Mouse (Mus musculus) forebrain, embryonic 16.5 days (tissue): ENCODE data around the gene Cym. TPM values are rescaled to one million over a fixed set of nuclear protein-coding genes. Genes with fewer than 3 reads are reported as not detected.

Experiments used
- polyA plus RNA-seq: library from polyadenylated mRNA; unstranded; fragments of >200 nt; fragmentation: Nextera tagmentation; extraction: Ambion mirVana; gene quantifications from 2 replicates; pipeline ENCODE4 v1.2.1, GENCODE M21; 2015

The Cym gene
- polyA plus RNA-seq, 1 experiment from 2014 or later: not detected

Other genes starting within 250 kb of the Cym start
- gene Kcna3, start 185.6 kb downstream of the Cym start, polyA plus RNA-seq: 14.7 and 15.7 TPM in 2 replicates
- gene Kcna2, start 120.6 kb downstream of the Cym start, polyA plus RNA-seq: 0.72 and 0.94 TPM in 2 replicates
- not detected in 2 replicates for gene Kcna10, start 38.7 kb downstream of the Cym start, polyA plus RNA-seq
- not detected in 2 replicates for gene A630076J17Rik, start 8.9 kb upstream of the Cym start, polyA plus RNA-seq
- gene Prok1, start 18.0 kb upstream of the Cym start, polyA plus RNA-seq: 0.19 TPM in 1 of 2 replicates, not detected in the other
- gene Lamtor5, start 57.1 kb upstream of the Cym start, polyA plus RNA-seq: 208 and 220 TPM in 2 replicates
- gene Slc16a4, start 69.5 kb upstream of the Cym start, polyA plus RNA-seq: 2.4 and 2.8 TPM in 2 replicates
- gene Rbm15, start 111.9 kb upstream of the Cym start, polyA plus RNA-seq: 9.3 and 10.4 TPM in 2 replicates
- 1.7 and 2.3 TPM in 2 replicates for gene Kcnc4, start 237.8 kb upstream of the Cym start, polyA plus RNA-seq